Mouse (Mus musculus) heart, embryonic 11.5 days (tissue): Measurements from ENCODE around the gene Gpc3. TPM values are rescaled to one million over a fixed set of nuclear protein-coding genes. Genes with fewer than 3 reads are reported as not detected.
A peak's percentile ranks its signal among the peaks of the same experiment; 100 is the strongest.

Source experiments
- ATAC-seq: fragments of 200-750 bp; cut with Nextera tagmentation; replicated peaks from 2 replicates; pipeline ENCODE4 v1.8.0; 2017; ENCODE audit warnings: moderate library complexity; ENCODE audit not compliant: insufficient number of reproducible peaks, low FRiP score, low TSS enrichment
- H3K27ac ChIP-seq: fragments of 300-500 bp; sonication (generic); 2 replicates; pipeline ENCODE4 v1.5.1; 2014; ENCODE audit warnings: mild to moderate bottlenecking, low read depth, low read length
- H3K27me3 ChIP-seq: fragments of 300-500 bp; sonication (generic); 2 replicates; pipeline ENCODE4 v1.6.1; 2014; ENCODE audit warnings: mild to moderate bottlenecking, low read length, mixed read lengths; ENCODE audit not compliant: control insufficient read depth, insufficient read depth
- H3K36me3 ChIP-seq: fragments of 300-500 bp; sonication (generic); 2 replicates; pipeline ENCODE4 v1.6.1; 2014; ENCODE audit warnings: mild to moderate bottlenecking, low read length, moderate library complexity, mixed read lengths; ENCODE audit not compliant: control insufficient read depth, insufficient read depth
- H3K4me1 ChIP-seq: fragments of 300-500 bp; sonication (generic); 2 replicates; pipeline ENCODE4 v1.6.1; 2014; ENCODE audit warnings: low read length; ENCODE audit not compliant: control insufficient read depth, insufficient read depth
- H3K4me2 ChIP-seq: fragments of 300-500 bp; sonication (generic); 2 replicates; pipeline ENCODE4 v1.6.1; 2014; ENCODE audit warnings: mild to moderate bottlenecking, moderate library complexity
- H3K4me3 ChIP-seq: fragments of 300-500 bp; sonication (generic); 2 replicates; pipeline ENCODE4 v1.5.1; 2014; ENCODE audit warnings: low read depth, low read length
- H3K9ac ChIP-seq: fragments of 300-500 bp; sonication (generic); 2 replicates; pipeline ENCODE4 v1.6.1; 2014; ENCODE audit warnings: mild to moderate bottlenecking, low read depth, low read length, moderate library complexity
- H3K9me3 ChIP-seq: fragments of 300-500 bp; sonication (generic); replicated peaks from 2 replicates; pipeline ENCODE4 v1.6.1; 2016; ENCODE audit warnings: low read length; ENCODE audit not compliant: control insufficient read depth
- WGBS: fragments of 180-500 bp; shearing (Covaris S2); extraction: QIAGEN DNeasy Blood & Tissue Kit; methylation state at CpG from one replicate; pipeline ENCODE4 v1.1.7; 2014; ENCODE audit not compliant: insufficient replicate concordance; 5-methylcytosine and 5-hydroxymethylcytosine counted together
- polyA plus RNA-seq: library from polyadenylated mRNA; unstranded; fragments of >200 nt; fragmentation: Nextera tagmentation; extraction: Ambion mirVana; gene quantifications from 2 replicates; pipeline ENCODE4 v1.2.1, GENCODE M21; 2014

Gpc3 gene
- polyA plus RNA-seq, 1 experiment from 2014 or later: 600 TPM

GRCm38 (mm10) chrX:52489461-52489860 lies 124.3 kb downstream of the Gpc3 start:
- H3K4me3 ChIP-seq: no peak overlapping the region
- H3K27me3 ChIP-seq: no peaks in the 10 kb centered on the region
- ATAC-seq: no peak
- H3K9ac ChIP-seq: no peak overlapping the region
- no peaks in the 10 kb centered on the region for H3K36me3 ChIP-seq
- no peaks in the 10 kb centered on the region for H3K9me3 ChIP-seq
- no peaks in the 10 kb centered on the region for H3K4me1 ChIP-seq
- no peak overlapping the region for H3K27ac ChIP-seq
- WGBS: 77% methylated on average over 4 of the region's 4 CpGs
- H3K4me2 ChIP-seq: no peak overlapping the region

- Histone ChIP-seq H3K27me3 (no peaks in the 10 kb centered on the region), H3K9me3 (no peaks in the 10 kb centered on the region), H3K36me3 (no peaks in the 10 kb centered on the region), H3K4me2 (0 out of 2 replicates have a peak overlapping the region, but pooled peaks have one; percentile 19), H3K27ac (peak overlapping the region; percentile 80), H3K9ac (no peak overlapping the region), H3K4me3 (no peak overlapping the region), H3K4me1 (no peaks in the 10 kb centered on the region; the same call in 1 of the 2 replicates)
- 28% methylated on average over 5 of the region's 5 CpGs for WGBS
- ATAC-seq: no peak
Measured at GRCm38 (mm10) chrX:52455074-52455588, 158.6 kb downstream of the Gpc3 start.

GRCm38 (mm10) chrX:52453445-52454182 lies 160.1 kb downstream of the Gpc3 start:
- WGBS: 25% methylated on average over 6 of the region's 6 CpGs
- Histone ChIP-seq H3K9ac (no peak overlapping the region), H3K4me3 (no peak overlapping the region), H3K27ac (no peak overlapping the region), H3K9me3 (no peaks in the 10 kb centered on the region), H3K36me3 (no peaks in the 10 kb centered on the region), H3K4me1 (no peaks in the 10 kb centered on the region; the same call in 1 of the 2 replicates), H3K27me3 (no peaks in the 10 kb centered on the region), H3K4me2 (no peak overlapping the region)
- no peak for ATAC-seq

GRCm38 (mm10) chrX:52449177-52449576 lies 164.6 kb downstream of the Gpc3 start:
- Histone ChIP-seq H3K9ac (no peak overlapping the region), H3K4me1 (peaks cover 12% of the 10 kb centered on the region), H3K27ac (no peak overlapping the region), H3K4me2 (no peak overlapping the region), H3K36me3 (no peaks in the 10 kb centered on the region), H3K27me3 (no peaks in the 10 kb centered on the region), H3K4me3 (no peak overlapping the region), H3K9me3 (no peaks in the 10 kb centered on the region)
- WGBS: 65% methylated on average over 2 of the region's 2 CpGs
- ATAC-seq: no peak

- Histone ChIP-seq H3K27me3 (no peaks in the 10 kb centered on the region), H3K36me3 (no peaks in the 10 kb centered on the region), H3K27ac (peak overlapping the region; percentile 15; the same call in 1 of the 2 replicates), H3K9me3 (no peaks in the 10 kb centered on the region), H3K4me1 (peaks cover 12% of the 10 kb centered on the region), H3K4me2 (no peak overlapping the region), H3K9ac (no peak overlapping the region), H3K4me3 (no peak overlapping the region)
- ATAC-seq: no peak
- WGBS: 32% methylated on average over 3 of the region's 3 CpGs
Measured at GRCm38 (mm10) chrX:52448496-52448895, 165.3 kb downstream of the Gpc3 start.

- H3K4me1 ChIP-seq: peaks cover 12% of the 10 kb centered on the region
- no peak overlapping the region for H3K4me2 ChIP-seq
- no peak overlapping the region for H3K9ac ChIP-seq
- no peaks in the 10 kb centered on the region for H3K9me3 ChIP-seq
- WGBS: 41% methylated on average over 3 of the region's 3 CpGs
- no peaks in the 10 kb centered on the region for H3K27me3 ChIP-seq
- no peak overlapping the region for H3K27ac ChIP-seq
- no peak overlapping the region for H3K4me3 ChIP-seq
- H3K36me3 ChIP-seq: no peaks in the 10 kb centered on the region
- ATAC-seq: no peak
Measured at GRCm38 (mm10) chrX:52446530-52446929, 167.2 kb downstream of the Gpc3 start.

- Histone ChIP-seq H3K4me2 (no peak overlapping the region), H3K4me3 (no peak overlapping the region), H3K9me3 (no peaks in the 10 kb centered on the region), H3K9ac (no peak overlapping the region), H3K27ac (no peak overlapping the region), H3K36me3 (no peaks in the 10 kb centered on the region), H3K4me1 (peaks cover 12% of the 10 kb centered on the region), H3K27me3 (no peaks in the 10 kb centered on the region)
- WGBS: 59% methylated on average over 2 of the region's 2 CpGs
- no peak for ATAC-seq
Measured at GRCm38 (mm10) chrX:52444977-52445376, 168.8 kb downstream of the Gpc3 start.

- no peak overlapping the region for H3K4me3 ChIP-seq
- no peak for ATAC-seq
- H3K9me3 ChIP-seq: no peaks in the 10 kb centered on the region
- peaks cover under 1% of the 10 kb centered on the region for H3K4me1 ChIP-seq
- H3K4me2 ChIP-seq: no peak overlapping the region
- no peaks in the 10 kb centered on the region for H3K27me3 ChIP-seq
- no peak overlapping the region for H3K9ac ChIP-seq
- no peaks in the 10 kb centered on the region for H3K36me3 ChIP-seq
- WGBS: 57% methylated on average over 3 of the region's 3 CpGs
- no peak overlapping the region for H3K27ac ChIP-seq
Measured at GRCm38 (mm10) chrX:52441798-52442197, 172.0 kb downstream of the Gpc3 start.

- Histone ChIP-seq H3K27ac (no peak overlapping the region), H3K4me1 (no peaks in the 10 kb centered on the region), H3K9me3 (no peaks in the 10 kb centered on the region), H3K4me2 (no peak overlapping the region), H3K9ac (no peak overlapping the region), H3K36me3 (no peaks in the 10 kb centered on the region), H3K27me3 (no peaks in the 10 kb centered on the region), H3K4me3 (no peak overlapping the region)
- no peak for ATAC-seq
- WGBS: 70% methylated on average over 5 of the region's 5 CpGs
Measured at GRCm38 (mm10) chrX:52439421-52439820, 174.3 kb downstream of the Gpc3 start.
